Mouse (Mus musculus): ENCODE results near the gene Ifitm2. TPM values are rescaled to one million over a fixed set of nuclear protein-coding genes. Genes with fewer than 3 reads are reported as not detected.

Ifitm2 gene
- polyA plus RNA-seq, 1 experiment from 2014 or later, result 1,379 TPM

- Histone ChIP-seq H3K9ac (no peak within 1 kb of the TSS), H3K36me3 (peaks cover 25% of the 10 kb centered on the region), H3K9me3 (no peaks in the 10 kb centered on the region), H3K27ac (peak within 1 kb of the TSS; percentile 61), H3K4me3 (replicated peaks) (0 out of 2 replicates have a peak within 1 kb of the TSS, but pooled peaks have one; percentile 3), H3K4me2 (peak within 1 kb of the TSS; percentile 13; the same call in 1 of the 2 replicates), H3K4me1 (peaks cover 39% of the 10 kb centered on the region), H3K27me3 (replicated peaks) (no peaks in the 10 kb centered on the region)
- WGBS, result 80% methylated on average over 16 of the region's 16 CpGs
- no peak for ATAC-seq (ENCODE audit: insufficient read depth, low FRiP score, low read depth)
These were observed 5.8 kb downstream of the Ifitm2 start, which contains the start of gene Ifitm5 for GRCm38 (mm10) chr7:140949824-140950530. Ifitm5 (minus strand) TSS chr7:140950291.

GRCm38 (mm10) chr7:140949255-140949654 is 6.5 kb downstream of the Ifitm2 start:
- no peak for ATAC-seq (ENCODE audit: insufficient read depth, low FRiP score, low read depth)
- Histone ChIP-seq H3K9me3 (no peaks in the 10 kb centered on the region), H3K9ac (no peak overlapping the region), H3K4me2 (no peak overlapping the region), H3K4me3 (replicated peaks) (no peak overlapping the region), H3K4me1 (peaks cover 35% of the 10 kb centered on the region), H3K36me3 (peaks cover 25% of the 10 kb centered on the region), H3K27me3 (replicated peaks) (no peaks in the 10 kb centered on the region), H3K27ac (no peak overlapping the region; the same call in 1 of the 2 replicates)
- 88% methylated on average over 6 of the region's 6 CpGs for WGBS

- ATAC-seq (ENCODE audit: insufficient read depth, low FRiP score, low read depth), result no peak
- Histone ChIP-seq H3K4me2 (no peak overlapping the region), H3K36me3 (peaks cover 23% of the 10 kb centered on the region), H3K9me3 (no peaks in the 10 kb centered on the region), H3K4me1 (peaks cover 28% of the 10 kb centered on the region), H3K9ac (no peak overlapping the region), H3K27ac (no peak overlapping the region), H3K4me3 (replicated peaks) (no peak overlapping the region), H3K27me3 (replicated peaks) (no peaks in the 10 kb centered on the region)
- 73% methylated on average over 8 of the region's 8 CpGs for WGBS
These were observed 7.6 kb downstream of the Ifitm2 start for GRCm38 (mm10) chr7:140948161-140948560.

- peak; percentile 5; the same call in 1 of the 2 replicates for ATAC-seq (ENCODE audit: insufficient read depth, low FRiP score, low read depth)
- peak overlapping the region; percentile 35; the same call in 1 of the 2 replicates for H3K27ac ChIP-seq
These were observed 8.8 kb downstream of the Ifitm2 start for GRCm38 (mm10) chr7:140946980-140947379.

DNA sequence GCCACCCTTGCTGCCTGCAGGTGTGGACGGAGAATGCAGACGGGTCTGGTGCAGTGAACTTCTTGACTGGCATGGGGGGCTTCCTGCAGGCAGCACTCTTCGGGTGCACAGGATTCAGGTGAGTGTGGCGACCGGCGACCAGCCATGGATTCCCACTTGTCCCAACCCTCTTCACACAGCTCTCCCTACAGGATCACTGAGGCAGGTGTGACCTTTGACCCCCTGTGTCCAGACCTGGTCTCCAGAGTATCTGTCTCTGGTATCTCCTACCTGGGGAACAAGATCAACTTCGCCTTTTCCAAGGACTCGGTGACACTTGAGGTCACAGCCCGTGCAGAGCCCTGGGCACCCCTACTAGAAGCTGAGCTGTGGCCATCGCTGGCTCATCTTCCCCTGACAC is 9.5 kb downstream of the Ifitm2 start:
- WGBS, result 91% methylated on average over 10 of the region's 10 CpGs
- Histone ChIP-seq H3K4me1 (peaks cover 24% of the 10 kb centered on the region), H3K36me3 (peaks cover 19% of the 10 kb centered on the region), H3K27me3 (replicated peaks) (no peaks in the 10 kb centered on the region), H3K27ac (peak overlapping the region; percentile 35; the same call in 1 of the 2 replicates), H3K4me3 (replicated peaks) (no peak overlapping the region), H3K9me3 (no peaks in the 10 kb centered on the region), H3K4me2 (no peak overlapping the region), H3K9ac (no peak overlapping the region)
- ATAC-seq (ENCODE audit: insufficient read depth, low FRiP score, low read depth), result no peak

More at GRCm38 (mm10) chr7:140946980-140947379, 8.8 kb downstream of the Ifitm2 start:
- Histone ChIP-seq H3K27me3 (replicated peaks) (no peaks in the 10 kb centered on the region), H3K4me3 (replicated peaks) (no peak overlapping the region), H3K4me1 (peaks cover 30% of the 10 kb centered on the region), H3K4me2 (no peak overlapping the region), H3K9me3 (no peaks in the 10 kb centered on the region), H3K9ac (no peak overlapping the region), H3K36me3 (peaks cover 19% of the 10 kb centered on the region)
- 47% methylated on average over 7 of the region's 7 CpGs for WGBS

- no peak overlapping the region for H3K4me3 ChIP-seq (replicated peaks)
- no peak overlapping the region for H3K27ac ChIP-seq
- 89% methylated on average over 5 of the region's 5 CpGs for WGBS
- H3K4me2 ChIP-seq, result no peak overlapping the region
- no peak for ATAC-seq (ENCODE audit: insufficient read depth, low FRiP score, low read depth)
- H3K9me3 ChIP-seq, result no peaks in the 10 kb centered on the region
- no peaks in the 10 kb centered on the region for H3K27me3 ChIP-seq (replicated peaks)
- peaks cover 18% of the 10 kb centered on the region for H3K4me1 ChIP-seq
- peaks cover 19% of the 10 kb centered on the region for H3K36me3 ChIP-seq
- H3K9ac ChIP-seq, result no peak overlapping the region
These were observed 10.5 kb downstream of the Ifitm2 start for GRCm38 (mm10) chr7:140945247-140945646.

- Histone ChIP-seq H3K4me3 (replicated peaks) (no peak overlapping the region), H3K9ac (no peak overlapping the region), H3K4me1 (peaks cover 28% of the 10 kb centered on the region), H3K27ac (no peak overlapping the region), H3K9me3 (no peaks in the 10 kb centered on the region), H3K27me3 (replicated peaks) (no peaks in the 10 kb centered on the region), H3K4me2 (no peak overlapping the region), H3K36me3 (peaks cover 17% of the 10 kb centered on the region)
- ATAC-seq (ENCODE audit: insufficient read depth, low FRiP score, low read depth), result no peak
- 87% methylated on average over 7 of the region's 7 CpGs for WGBS
These were observed 11.6 kb downstream of the Ifitm2 start for GRCm38 (mm10) chr7:140944236-140944635.

DNA sequence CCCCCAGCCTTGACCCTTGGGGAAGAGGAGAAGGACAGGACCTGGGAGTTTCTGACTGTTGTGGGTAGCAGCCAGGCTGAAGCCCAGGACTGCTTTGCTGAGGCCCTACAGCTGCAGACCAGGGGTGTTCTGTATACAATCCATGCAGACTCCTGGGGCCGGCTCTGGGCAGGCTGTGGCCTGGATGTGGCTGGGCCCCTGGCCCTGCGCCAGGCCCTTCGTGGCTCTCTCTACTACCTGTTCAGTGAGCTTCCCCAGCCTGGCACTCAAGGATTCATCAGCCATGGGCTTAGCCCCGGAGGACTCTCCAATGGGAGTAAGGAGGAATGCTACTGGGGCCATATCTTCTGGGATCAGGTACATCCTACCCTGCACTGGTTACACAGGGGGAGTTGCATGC is 12.4 kb downstream of the Ifitm2 start:
- H3K27ac ChIP-seq, result peak overlapping the region; percentile 35
- peaks cover 8% of the 10 kb centered on the region; the same call in 1 of the 2 replicates for H3K36me3 ChIP-seq
- no peak overlapping the region for H3K4me2 ChIP-seq
- peaks cover 29% of the 10 kb centered on the region for H3K4me1 ChIP-seq
- ATAC-seq (ENCODE audit: insufficient read depth, low FRiP score, low read depth), result no peak
- 77% methylated on average over 4 of the region's 4 CpGs for WGBS
- no peak overlapping the region for H3K4me3 ChIP-seq (replicated peaks)
- 0 out of 2 replicates have a peak overlapping the region, but pooled peaks have one; percentile 16 for H3K9ac ChIP-seq
- no peaks in the 10 kb centered on the region for H3K27me3 ChIP-seq (replicated peaks)
- no peaks in the 10 kb centered on the region for H3K9me3 ChIP-seq

- Histone ChIP-seq H3K9me3 (no peaks in the 10 kb centered on the region), H3K4me1 (peaks cover 29% of the 10 kb centered on the region), H3K4me2 (peak overlapping the region; percentile 64; the same call in 1 of the 2 replicates), H3K27ac (peak overlapping the region; percentile 97), H3K27me3 (replicated peaks) (no peaks in the 10 kb centered on the region), H3K36me3 (peaks cover 8% of the 10 kb centered on the region; the same call in 1 of the 2 replicates), H3K9ac (no peak overlapping the region), H3K4me3 (replicated peaks) (no peak overlapping the region)
- no peak for ATAC-seq (ENCODE audit: insufficient read depth, low FRiP score, low read depth)
- WGBS, result 85% methylated on average over 10 of the region's 10 CpGs
These were observed 13.0 kb downstream of the Ifitm2 start for GRCm38 (mm10) chr7:140942811-140943210.

DNA sequence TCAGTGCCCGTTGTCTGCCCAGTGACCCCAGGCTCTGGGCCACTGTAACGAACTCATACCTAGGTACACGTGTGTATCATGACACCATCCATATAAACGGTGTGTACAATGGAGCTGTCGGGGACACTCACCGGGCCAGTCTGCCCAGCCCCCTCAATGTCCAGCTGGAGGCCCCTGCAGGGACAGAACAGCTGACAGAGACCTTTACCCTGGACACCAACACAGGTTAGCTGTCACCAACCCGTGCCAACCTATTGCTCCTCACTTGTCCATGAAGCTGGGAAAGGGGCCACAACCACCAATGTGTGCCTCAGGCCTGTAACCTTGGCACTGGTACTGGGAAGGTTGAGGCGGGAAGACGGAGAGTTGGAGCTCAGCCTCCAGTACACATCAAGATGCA is 13.4 kb downstream of the Ifitm2 start:
- H3K4me1 ChIP-seq, result peaks cover 29% of the 10 kb centered on the region
- no peaks in the 10 kb centered on the region for H3K9me3 ChIP-seq
- H3K4me2 ChIP-seq, result peak overlapping the region; percentile 64
- H3K4me3 ChIP-seq (replicated peaks), result peak overlapping the region; percentile 56
- WGBS, result 34% methylated on average over 9 of the region's 9 CpGs
- H3K9ac ChIP-seq, result peak overlapping the region; percentile 45
- H3K27me3 ChIP-seq (replicated peaks), result no peaks in the 10 kb centered on the region
- no peak for ATAC-seq (ENCODE audit: insufficient read depth, low FRiP score, low read depth)
- H3K36me3 ChIP-seq, result peaks cover 8% of the 10 kb centered on the region; the same call in 1 of the 2 replicates
- peak overlapping the region; percentile 97 for H3K27ac ChIP-seq

- Histone ChIP-seq H3K4me3 (replicated peaks) (peak within 1 kb of the TSS; percentile 56), H3K27ac (peak within 1 kb of the TSS; percentile 97), H3K4me2 (peak within 1 kb of the TSS; percentile 64), H3K4me1 (peaks cover 29% of the 10 kb centered on the region), H3K27me3 (replicated peaks) (no peaks in the 10 kb centered on the region), H3K9ac (peak within 1 kb of the TSS; percentile 45), H3K36me3 (peaks cover 2% of the 10 kb centered on the region; the same call in 1 of the 2 replicates), H3K9me3 (no peaks in the 10 kb centered on the region)
- 1% methylated on average over 33 of the region's 33 CpGs for WGBS
- ATAC-seq (ENCODE audit: insufficient read depth, low FRiP score, low read depth), result peak; percentile 88
These were observed 14.3 kb downstream of the Ifitm2 start, which contains the start of gene Pgghg for GRCm38 (mm10) chr7:140941222-140942051. Pgghg (plus strand) TSS chr7:140941391.

Data from stomach, embryonic 15.5 days (tissue).